Mouse (Mus musculus) G1E (cell line): Measurements from ENCODE around the gene Rad9a. TPM values are rescaled to one million over a fixed set of nuclear protein-coding genes. Genes with fewer than 3 reads are reported as not detected.

ENCODE experiments used
- ATAC-seq: 2 replicates; pipeline ENCODE4 v1.8.0; 2016; ENCODE audit warnings: mild to moderate bottlenecking; ENCODE audit not compliant: insufficient number of reproducible peaks, poor library complexity, low FRiP score, severe bottlenecking; ENCODE audit errors: extremely low read depth
- DNase-seq: peaks from one replicate; pipeline ENCODE4 v3.0.0; 2012; ENCODE audit warnings: low spot score
- H3K27me3 ChIP-seq: 2 replicates; pipeline ENCODE4 v1.6.1; 2012; ENCODE audit warnings: mild to moderate bottlenecking, low read length, inconsistent platforms; ENCODE audit not compliant: insufficient read depth
- H3K36me3 ChIP-seq: replicated peaks from 2 replicates; pipeline ENCODE3; 2012; ENCODE audit warnings: mild to moderate bottlenecking, inconsistent platforms
- H3K4me1 ChIP-seq: 2 replicates; pipeline ENCODE4 v1.6.1; 2012; ENCODE audit warnings: low read depth, low read length, inconsistent platforms, mixed read lengths; ENCODE audit not compliant: insufficient read depth
- H3K4me3 ChIP-seq: 2 replicates; pipeline ENCODE4 v1.5.1; 2012; ENCODE audit warnings: low read depth, mild to moderate bottlenecking, inconsistent platforms, low read length, moderate library complexity, mixed read lengths
- H3K9me3 ChIP-seq: replicated peaks from 2 replicates; pipeline ENCODE4 v1.6.1; 2012; ENCODE audit warnings: inconsistent platforms
- CTCF ChIP-seq: IDR thresholded peaks from 2 replicates; pipeline ENCODE4 v1.5.1; 2012; ENCODE audit warnings: low read depth, low read length, inconsistent platforms, mixed read lengths
- GATA1 ChIP-seq: IDR thresholded peaks from 2 replicates; pipeline ENCODE4 v1.6.1; 2012; ENCODE audit warnings: borderline replicate concordance, low read length, inconsistent platforms, mixed read lengths
- GATA2 ChIP-seq: IDR thresholded peaks from 2 replicates; pipeline ENCODE4 v1.6.1; 2012; ENCODE audit warnings: low read depth, low read length, inconsistent platforms, borderline replicate concordance
- POLR2AphosphoS5 ChIP-seq: IDR thresholded peaks from 2 replicates; pipeline ENCODE4 v1.6.1; 2012; ENCODE audit warnings: low read depth, low read length, inconsistent platforms; ENCODE audit not compliant: insufficient replicate concordance
- TAL1 ChIP-seq: conservative IDR thresholded peaks from 2 replicates; pipeline ENCODE4 v1.6.1; 2012; ENCODE audit warnings: low read depth, low read length, inconsistent platforms, mixed read lengths
- polyA plus RNA-seq: library from polyadenylated mRNA; stranded (reverse); fragments of >175 nt; gene quantifications from 2 replicates; pipeline ENCODE4 v1.2.3, GENCODE M21; 2012
- total RNA-seq, 2 experiments: library from RNA; stranded (forward) in 1 of 2; stranded (reverse) in 1 of 2; fragments of 200-1000 nt in 1 of 2; fragments of >200 nt in 1 of 2; fragmentation: Nextera tagmentation in 1 of 2; gene quantifications; 2 replicates each; pipeline ENCODE4 v1.2.3; 2014 to 2017

The Rad9a gene
- total and polyA plus RNA-seq, 3 experiments: 27.5 to 61.9 (median 33.6) TPM

DNA sequence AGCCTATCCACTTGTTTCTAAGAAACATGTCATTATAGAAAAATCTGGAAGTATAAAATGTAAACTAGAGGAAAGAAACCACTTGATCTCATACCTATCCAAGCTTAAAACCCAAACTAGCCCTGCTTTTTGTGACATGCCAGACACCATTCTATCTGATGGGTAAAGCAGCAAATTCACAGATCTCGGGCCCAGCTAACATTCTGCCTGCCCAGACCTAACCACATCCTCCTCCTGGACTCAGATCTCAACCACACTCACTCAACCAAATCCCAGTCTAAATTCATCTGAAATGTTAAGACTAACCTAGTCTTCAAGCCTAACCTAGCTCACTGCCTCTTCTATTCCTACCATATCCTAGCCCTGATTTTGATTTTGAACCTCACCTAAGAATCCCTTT lies 17.3 kb upstream of the Rad9a start:
- no peak for DNase-seq
- ATAC-seq: no peak
- Histone ChIP-seq H3K9me3 (no peaks in the 10 kb centered on the region), H3K36me3 (no peaks in the 10 kb centered on the region), H3K4me3 (no peak overlapping the region), H3K4me1 (peaks cover 51% of the 10 kb centered on the region), H3K27me3 (peaks cover 84% of the 10 kb centered on the region)
- TF ChIP-seq GATA2 (no peak), CTCF (no peak), POLR2AphosphoS5 (no peak), TAL1 (no peak), GATA1 (no peak)

DNA sequence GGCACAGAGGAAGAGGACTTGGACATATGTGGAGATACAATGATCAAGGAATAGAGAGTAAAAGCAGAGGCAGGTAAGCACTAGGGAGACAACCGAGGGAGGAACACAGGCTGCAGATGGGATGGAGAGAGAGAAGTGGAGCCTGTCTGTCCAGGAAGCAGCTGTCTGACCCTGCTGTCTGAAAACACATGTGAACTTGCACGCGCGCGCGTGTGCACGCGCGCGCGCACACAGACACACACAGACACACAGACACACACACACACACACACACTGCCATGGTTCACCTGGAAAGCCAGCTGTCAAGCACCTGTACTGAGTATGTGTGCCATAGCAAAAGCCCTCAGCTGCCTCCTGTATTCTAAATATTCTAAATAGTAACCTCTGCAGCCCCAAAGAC lies 16.8 kb upstream of the Rad9a start:
- Histone ChIP-seq H3K27me3 (peaks cover 85% of the 10 kb centered on the region), H3K4me1 (peaks cover 54% of the 10 kb centered on the region), H3K4me3 (no peak overlapping the region), H3K9me3 (no peaks in the 10 kb centered on the region), H3K36me3 (no peaks in the 10 kb centered on the region)
- no peak for DNase-seq
- TF ChIP-seq CTCF (no peak), TAL1 (no peak), GATA1 (no peak), GATA2 (no peak), POLR2AphosphoS5 (no peak)
- ATAC-seq: no peak

GRCm38 (mm10) chr19:4217855-4218254 lies 16.4 kb upstream of the Rad9a start:
- Histone ChIP-seq H3K4me1 (peaks cover 54% of the 10 kb centered on the region), H3K27me3 (peaks cover 89% of the 10 kb centered on the region), H3K9me3 (no peaks in the 10 kb centered on the region), H3K4me3 (no peak overlapping the region), H3K36me3 (no peaks in the 10 kb centered on the region)
- ATAC-seq: no peak
- DNase-seq: no peak
- TF ChIP-seq GATA1 (no peak), GATA2 (no peak), CTCF (no peak), TAL1 (no peak), POLR2AphosphoS5 (no peak)

DNA sequence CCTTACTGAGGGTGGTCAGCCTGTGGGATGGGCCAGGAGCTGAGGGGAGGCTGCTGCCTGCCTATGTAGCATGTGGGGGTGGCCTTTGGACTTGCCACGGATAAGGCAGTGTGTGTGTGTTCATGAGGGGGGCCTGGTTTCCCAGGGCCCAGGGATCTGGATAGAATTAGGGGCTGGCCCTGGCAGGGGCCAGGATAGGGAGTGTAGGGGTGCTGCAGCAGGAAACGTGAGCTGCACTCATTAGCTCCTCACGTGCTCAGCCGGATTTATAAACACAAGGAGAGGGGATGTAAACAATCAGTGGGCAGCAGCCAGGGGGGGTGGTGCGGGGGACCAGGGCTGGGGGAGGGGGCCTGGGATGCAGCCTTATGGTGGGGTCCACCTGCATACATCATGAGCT lies 15.7 kb upstream of the Rad9a start:
- peaks cover 48% of the 10 kb centered on the region for H3K4me1 ChIP-seq
- peaks cover 88% of the 10 kb centered on the region for H3K27me3 ChIP-seq
- H3K9me3 ChIP-seq: no peaks in the 10 kb centered on the region
- DNase-seq (no peak), ATAC-seq (no peak)
- TF ChIP-seq GATA2: no peak
- TF ChIP-seq POLR2AphosphoS5: no peak
- no peak for TF ChIP-seq GATA1
- TF ChIP-seq CTCF: no peak
- TF ChIP-seq TAL1: no peak
- H3K4me3 ChIP-seq: no peak overlapping the region
- H3K36me3 ChIP-seq: no peaks in the 10 kb centered on the region

DNA sequence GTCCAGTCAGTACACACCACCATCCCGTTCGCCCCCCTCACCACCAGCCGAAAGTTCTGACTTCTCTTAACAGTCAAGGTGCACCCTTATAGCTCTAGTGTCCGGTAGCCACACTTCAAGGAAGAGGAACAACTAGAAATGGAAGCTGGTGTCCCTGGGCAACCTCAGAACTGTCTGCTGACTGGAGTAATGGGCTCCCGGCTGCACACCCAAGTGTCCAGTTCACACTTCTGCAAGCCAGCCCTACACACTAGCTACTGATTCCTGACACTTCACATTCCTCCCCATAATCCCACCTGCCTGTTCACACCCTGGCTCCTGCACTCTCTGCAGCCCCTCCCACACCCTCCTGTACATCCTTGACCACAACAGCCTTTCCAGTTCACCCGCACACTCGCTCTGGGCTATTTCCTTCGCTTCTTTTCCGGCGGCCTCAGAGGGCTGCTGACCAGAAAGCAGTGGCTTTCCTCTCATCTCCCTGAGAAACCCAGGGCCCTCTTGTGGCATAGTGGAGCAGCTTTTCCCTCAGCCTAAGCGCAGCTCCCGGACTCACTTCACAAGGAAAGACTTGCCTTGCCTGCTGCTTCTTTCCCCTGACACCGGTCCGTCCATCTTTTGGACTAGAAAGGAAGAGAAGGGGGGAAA lies 14.7 kb upstream of the Rad9a start:
- no peaks in the 10 kb centered on the region for H3K9me3 ChIP-seq
- no peak for DNase-seq
- no peaks in the 10 kb centered on the region for H3K36me3 ChIP-seq
- no peak overlapping the region for H3K4me3 ChIP-seq
- peaks cover 89% of the 10 kb centered on the region for H3K27me3 ChIP-seq
- peaks cover 39% of the 10 kb centered on the region for H3K4me1 ChIP-seq
- ATAC-seq: no peak
- TF ChIP-seq CTCF (no peak), GATA2 (no peak), POLR2AphosphoS5 (no peak), TAL1 (no peak), GATA1 (no peak)

DNA sequence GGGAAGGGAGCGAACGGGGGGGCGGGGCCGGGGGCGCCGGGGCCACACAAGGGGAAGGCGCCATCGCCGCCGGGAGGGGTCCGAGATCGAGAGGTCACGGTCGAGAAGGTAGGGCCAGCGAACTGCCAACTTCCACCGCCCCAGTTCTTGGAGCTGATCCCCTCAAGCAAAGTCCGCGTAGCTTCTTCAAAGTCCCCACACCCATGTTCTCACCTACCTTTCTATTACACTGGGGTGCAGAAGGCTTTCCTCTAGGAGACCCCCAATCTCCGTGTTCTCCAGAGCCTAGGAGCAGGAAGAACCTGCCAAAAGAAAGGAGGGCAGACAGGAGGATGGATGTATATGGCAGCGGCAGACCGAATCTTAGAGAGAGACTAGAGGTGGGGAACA lies 14.0 kb upstream of the Rad9a start:
- TF ChIP-seq GATA2: no peak
- TF ChIP-seq TAL1: no peak
- no peak for TF ChIP-seq CTCF
- no peak for TF ChIP-seq POLR2AphosphoS5
- no peak for TF ChIP-seq GATA1
- Histone ChIP-seq H3K9me3 (no peaks in the 10 kb centered on the region), H3K36me3 (no peaks in the 10 kb centered on the region), H3K4me3 (no peak overlapping the region; the same call in 1 of the 2 replicates), H3K27me3 (peaks cover 89% of the 10 kb centered on the region), H3K4me1 (peaks cover 32% of the 10 kb centered on the region)
- no peak for ATAC-seq
- DNase-seq: no peak
